Mouse (Mus musculus): ENCODE measurements around the gene Lmx1b.

GRCm38 (mm10) chr2:33559752-33560151 lies 80.6 kb downstream of the Lmx1b start:
- TF ChIP-seq GATA1 (IDR thresholded peaks at IDR 0.05; ENCODE audit: borderline replicate concordance, low read length) (no peak), FLI1 (IDR thresholded peaks at IDR 0.05; ENCODE audit: low read length) (no peak)

All from megakaryocyte, embryonic 14.5 days (primary cell).